Mouse (Mus musculus): ENCODE data around the gene Myl4.

DNA sequence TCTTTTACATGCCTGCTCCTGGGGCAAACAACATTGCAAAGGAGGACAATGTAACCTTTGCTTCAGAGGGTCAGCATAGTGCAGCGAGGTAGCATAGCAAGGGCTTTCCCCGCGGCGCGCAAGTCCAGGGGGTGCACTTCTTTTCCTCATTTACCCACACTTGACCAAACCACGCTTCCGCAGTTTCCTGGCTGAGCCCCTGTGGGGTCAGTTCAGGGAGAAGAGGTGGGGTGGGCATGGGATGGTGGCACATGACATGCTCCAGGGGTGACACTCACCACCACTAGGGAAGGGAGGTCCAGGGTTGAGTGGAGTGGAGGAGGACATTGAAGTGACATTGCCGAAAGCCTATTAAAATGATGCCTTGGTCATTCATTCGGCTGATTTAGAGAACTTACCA, 28.6 kb downstream of the Myl4 start:
- TF ChIP-seq GATA1 (IDR thresholded peaks at IDR 0.05; ENCODE audit: borderline replicate concordance, low read length) = no peak
- no peak for TF ChIP-seq FLI1 (IDR thresholded peaks at IDR 0.05; ENCODE audit: low read length)

Measured in megakaryocyte, embryonic 14.5 days (primary cell).